Mouse (Mus musculus): Measurements from ENCODE around the gene Pced1b.

DNA sequence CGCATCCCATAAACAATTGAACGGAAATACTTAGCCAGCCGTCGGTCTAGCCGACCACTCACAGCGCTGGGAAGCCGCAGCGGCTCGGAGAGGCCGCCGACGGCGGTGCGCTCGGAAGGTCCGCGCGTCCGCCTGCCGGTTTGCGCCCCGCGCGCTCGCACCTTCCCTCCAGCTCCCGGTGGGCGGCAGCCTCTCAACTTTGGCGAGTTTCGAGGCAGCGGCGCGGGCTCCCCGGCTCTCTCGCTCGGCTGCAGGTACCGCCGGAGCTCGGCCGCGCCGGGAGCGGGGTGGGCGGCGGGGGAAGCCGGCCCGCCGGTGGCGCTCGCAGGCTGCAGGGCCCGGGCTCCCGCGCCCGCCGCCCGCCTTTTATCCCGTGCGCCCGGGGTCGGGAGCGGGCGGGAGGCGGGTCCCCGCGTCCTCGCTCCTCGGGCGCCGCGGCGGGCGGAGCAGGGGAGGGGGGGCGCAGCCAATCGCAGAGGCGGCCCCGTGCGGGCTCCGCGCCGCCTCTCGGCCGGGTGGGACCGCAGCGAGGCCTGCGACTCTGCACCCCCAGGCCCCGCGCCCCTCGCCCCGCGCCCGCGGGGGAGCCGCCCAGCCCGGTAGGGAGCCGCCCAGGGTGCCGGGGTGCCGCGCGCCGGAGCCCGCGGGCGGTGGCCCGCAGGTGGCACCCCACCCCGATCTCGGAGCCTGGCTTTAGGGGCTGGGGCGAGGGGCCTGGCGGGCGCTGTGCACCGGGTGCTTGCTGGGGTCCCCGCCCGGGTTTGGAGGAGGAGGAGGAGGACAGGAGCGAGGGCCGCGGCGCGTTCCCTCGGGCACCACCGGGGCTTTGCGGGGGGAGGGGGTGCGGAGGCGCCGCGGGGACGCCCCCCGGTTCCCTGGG is at the start of gene Pced1b, which contains the start of gene Amigo2:
- TF ChIP-seq CTCF (IDR thresholded peaks at IDR 0.05; ENCODE audit: low read depth, low read length): no peak
- TF ChIP-seq POLR2A (IDR thresholded peaks at IDR 0.05; ENCODE audit: borderline replicate concordance, low read depth, low read length): no peak
